In genomic region chr6:34475391-34475790, GRCm38 (mm10) we compare ENCODE assay signal across 8 mouse cellular contexts. TPM values are rescaled to one million over a fixed set of nuclear protein-coding genes. Genes with fewer than 3 reads are reported as not detected.
A peak's percentile ranks its signal among the peaks of the same experiment; 100 is the strongest.
DNase-seq lines count a peak whose midpoint lies in the region; ATAC-seq and TF ChIP-seq lines count a peak whose summit lies in the region.

No protein-coding gene starts in this region.

- TF ChIP-seq CTCF in liver, adult 2 months (IDR thresholded peaks at IDR 0.05; ENCODE audit: low read depth, low read length) = no peak
- TF ChIP-seq CTCF in cortical plate, adult 2 months (IDR thresholded peaks at IDR 0.05; ENCODE audit: extremely low read depth, insufficient read depth, low read length) = no peak
- no peak for TF ChIP-seq CTCF in hindbrain, postnatal 0 days (IDR thresholded peaks at IDR 0.05; ENCODE audit: low read depth)

- peak overlapping the region; percentile 71 for H3K9ac ChIP-seq in liver, adult 2 months (ENCODE audit: low read depth, low read length)
- H3K9ac ChIP-seq in hindbrain, postnatal 0 days (replicated peaks; ENCODE audit: low read length) = peak overlapping the region; percentile 63; the same call in 1 of the 2 replicates
- no peak overlapping the region; the same call in 1 of the 2 replicates for H3K9ac ChIP-seq in neural tube, embryonic 12.5 days

- H3K4me3 ChIP-seq in liver, adult 2 months (ENCODE audit: insufficient read depth, low read depth, low read length) = peak overlapping the region; percentile 57
- peak overlapping the region; percentile 50 for H3K4me3 ChIP-seq in cortical plate, adult 2 months (ENCODE audit: insufficient read depth, low read length)
- peak overlapping the region; percentile 52 for H3K4me3 ChIP-seq in hindbrain, postnatal 0 days (ENCODE audit: low read length)
- H3K4me3 ChIP-seq in neural tube, embryonic 12.5 days = peak overlapping the region; percentile 64

- no peaks in the 10 kb centered on the region for H3K36me3 ChIP-seq in liver, adult 2 months (ENCODE audit: control insufficient read depth, insufficient read depth, low read length)
- H3K36me3 ChIP-seq in hindbrain, postnatal 0 days (ENCODE audit: insufficient read depth, low read length) = no peaks in the 10 kb centered on the region
- H3K36me3 ChIP-seq in neural tube, embryonic 12.5 days = no peaks in the 10 kb centered on the region

- no peak for TF ChIP-seq POLR2A in liver, adult 2 months (IDR thresholded peaks at IDR 0.05; ENCODE audit: extremely low read depth, insufficient read depth, low read length)
- no peak for TF ChIP-seq POLR2A in cortical plate, adult 2 months (IDR thresholded peaks at IDR 0.05; ENCODE audit: extremely low read depth, insufficient read depth, low read length)

- 11% methylated on average over 6 of the region's 6 CpGs for WGBS in liver, adult 2 months
- 19% methylated on average over 6 of the region's 6 CpGs for WGBS in hindbrain, postnatal 0 days
- 28% methylated on average over 6 of the region's 6 CpGs for WGBS in neural tube, embryonic 12.5 days

- peak overlapping the region; percentile 63 for H3K4me2 ChIP-seq in hindbrain, postnatal 0 days (ENCODE audit: low read depth, low read length)
- peak overlapping the region; percentile 53 for H3K4me2 ChIP-seq in neural tube, embryonic 12.5 days (replicated peaks)

- peaks cover 11% of the 10 kb centered on the region for H3K4me1 ChIP-seq in liver, adult 2 months (ENCODE audit: control insufficient read depth, insufficient read depth, low read length)
- peaks cover 8% of the 10 kb centered on the region for H3K4me1 ChIP-seq in cortical plate, adult 2 months (ENCODE audit: control insufficient read depth, insufficient read depth, low read length)
- peaks cover 10% of the 10 kb centered on the region; the same call in 1 of the 2 replicates for H3K4me1 ChIP-seq in hindbrain, postnatal 0 days (ENCODE audit: insufficient read depth, low read length)
- H3K4me1 ChIP-seq in neural tube, embryonic 12.5 days = peaks cover 25% of the 10 kb centered on the region

- DNase-seq in liver, adult 2 months (ENCODE audit: extremely low read depth, low read depth, low spot score) = peak; percentile 42
- no peak for DNase-seq in liver
- no peak for DNase-seq in hindbrain, postnatal 0 days (ENCODE audit: low spot score)
- DNase-seq in MN1 (ENCODE audit: low spot score) = no peak
- no peak for DNase-seq in right cerebral cortex, adult 18-20 months
- DNase-seq in right cerebral cortex, adult 2 months (ENCODE audit: low spot score in 2 of 2) = no peak

- no peaks in the 10 kb centered on the region for H3K27me3 ChIP-seq in liver, adult 2 months (ENCODE audit: control insufficient read depth, insufficient read depth, low read length)
- H3K27me3 ChIP-seq in hindbrain, postnatal 0 days (ENCODE audit: insufficient read depth, low read length) = no peaks in the 10 kb centered on the region
- no peaks in the 10 kb centered on the region for H3K27me3 ChIP-seq in neural tube, embryonic 12.5 days (replicated peaks)

- no peaks in the 10 kb centered on the region for H3K9me3 ChIP-seq in hindbrain, postnatal 0 days (ENCODE audit: low read length)
- no peaks in the 10 kb centered on the region for H3K9me3 ChIP-seq in neural tube, embryonic 12.5 days

- ATAC-seq in hindbrain, postnatal 0 days = no peak
- ATAC-seq in neural tube, embryonic 12.5 days (ENCODE audit: low FRiP score, low read depth) = no peak

- peaks cover 3% of the 10 kb centered on the region; the same call in 1 of the 2 replicates for H3K79me2 ChIP-seq in liver, adult 2 months (ENCODE audit: control insufficient read depth, insufficient read depth, low read length)

- peak overlapping the region; percentile 55; the same call in 1 of the 2 replicates for H3K27ac ChIP-seq in liver, adult 2 months (replicated peaks; ENCODE audit: insufficient read depth, low read depth, low read length)
- no peak overlapping the region for H3K27ac ChIP-seq in cortical plate, adult 2 months (ENCODE audit: insufficient read depth, low read length)
- peak overlapping the region; percentile 70; the same call in 1 of the 2 replicates for H3K27ac ChIP-seq in hindbrain, postnatal 0 days
- no peak overlapping the region for H3K27ac ChIP-seq in neural tube, embryonic 12.5 days

RNA-seq across cellular contexts. Expression of gene Bpgm, which starts 0.6 kb away (rescaled TPM):
- 7.8 and 9.1 TPM in 2 replicates for total RNA-seq in liver, adult 2 months (2014; rRNA removed)
- polyA plus RNA-seq in liver, adult 2 months (2012; rRNA removed) = 7.0 and 7.1 TPM in 2 replicates
- polyA plus RNA-seq in cortical plate, adult 2 months (2012; rRNA removed) = 91.0 and 91.1 TPM in 2 replicates
- 35.5 and 43.2 TPM in 2 replicates for total RNA-seq in hindbrain, postnatal 0 days (2014; rRNA removed)
- polyA plus RNA-seq in hindbrain, postnatal 0 days (2015; fragmentation: Nextera tagmentation; extraction: Ambion mirVana) = 72.9 and 73.9 TPM in 2 replicates
- 62.0 and 67.4 TPM in 2 replicates for polyA plus RNA-seq in neural tube, embryonic 12.5 days (2016; fragmentation: Nextera tagmentation; extraction: Ambion mirVana)

Comparison
In these comparisons a context has a peak if more than half of its experiments do, and no peak if none do; other contexts are left out.
1. H3K27ac ChIP-seq: peak in liver, adult 2 months (single experiment) and hindbrain, postnatal 0 days (single experiment); none in cortical plate, adult 2 months (single experiment) and neural tube, embryonic 12.5 days (single experiment).
2. Peak in every context shown above with its lines, with median percentiles within 50 percentile points of each other: H3K4me3 ChIP-seq.